Mouse (Mus musculus) kidney, adult 2 months (tissue): ENCODE results near the gene Dnmt1.

Source experiments
- CTCF ChIP-seq: fragments of 200-500 bp; conservative IDR thresholded peaks from 2 replicates; pipeline ENCODE4 v1.5.1; 2011; ENCODE audit warnings: low read depth, mild to moderate bottlenecking, control low read depth, low read length, moderate library complexity, mixed read lengths; ENCODE audit not compliant: insufficient read depth, insufficient read length
- POLR2A ChIP-seq: fragments of 200-500 bp; IDR thresholded peaks from one replicate; pipeline ENCODE4 v1.6.1; 2011; ENCODE audit warnings: low read depth, low read length, control low read depth

DNA sequence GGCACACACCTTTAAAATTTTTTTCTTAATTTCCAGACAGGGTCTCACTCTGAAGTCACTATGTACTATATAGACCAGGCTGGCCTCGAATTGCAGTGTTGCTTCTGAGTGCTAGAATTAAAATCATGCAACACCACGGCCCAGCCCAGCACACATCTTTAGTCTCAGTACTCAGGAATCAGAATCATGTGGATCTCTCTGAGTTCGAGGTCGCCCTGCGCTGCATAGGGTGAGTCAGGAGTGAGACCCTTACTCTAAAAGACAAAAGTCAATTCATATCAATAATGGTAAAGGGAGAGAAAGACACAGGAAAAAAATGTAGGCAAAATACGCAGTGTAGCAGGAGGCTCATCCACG is 42.6 kb upstream of the Dnmt1 start:
- no peak for TF ChIP-seq POLR2A
- no peak for TF ChIP-seq CTCF
